Mouse (Mus musculus) kidney, embryonic 14.5 days (tissue): ENCODE data around the gene Marveld1. TPM values are rescaled to one million over a fixed set of nuclear protein-coding genes. Genes with fewer than 3 reads are reported as not detected.
A peak's percentile ranks its signal among the peaks of the same experiment; 100 is the strongest.

Experiments used
- ATAC-seq: fragments of 200-750 bp; cut with Nextera tagmentation; 2 replicates; pipeline ENCODE4 v1.8.0; 2017; ENCODE audit warnings: moderate number of reproducible peaks, mild to moderate bottlenecking, moderate TSS enrichment, moderate library complexity; ENCODE audit not compliant: low FRiP score, low TSS enrichment
- H3K27ac ChIP-seq: fragments of 300-500 bp; sonication (generic); 2 replicates; pipeline ENCODE4 v1.5.1; 2014; ENCODE audit warnings: low read depth, mild to moderate bottlenecking, low read length, moderate library complexity, mixed read lengths
- H3K27me3 ChIP-seq: fragments of 300-500 bp; sonication (generic); 2 replicates; pipeline ENCODE4 v1.6.1; 2014; ENCODE audit warnings: mild to moderate bottlenecking, low read length; ENCODE audit not compliant: control insufficient read depth, insufficient read depth
- H3K36me3 ChIP-seq: fragments of 300-500 bp; sonication (generic); 2 replicates; pipeline ENCODE4 v1.6.1; 2014; ENCODE audit warnings: low read length, mixed read lengths; ENCODE audit not compliant: control insufficient read depth, insufficient read depth
- H3K4me1 ChIP-seq: fragments of 300-500 bp; sonication (generic); 2 replicates; pipeline ENCODE4 v1.6.1; 2014; ENCODE audit warnings: low read length, mixed read lengths; ENCODE audit not compliant: control insufficient read depth, insufficient read depth
- H3K4me2 ChIP-seq: fragments of 300-500 bp; sonication (generic); replicated peaks from 2 replicates; pipeline ENCODE4 v1.6.1; 2014; ENCODE audit warnings: low read depth, mild to moderate bottlenecking, low read length
- H3K4me3 ChIP-seq: fragments of 300-500 bp; sonication (generic); 2 replicates; pipeline ENCODE4 v1.5.1; 2014; ENCODE audit warnings: mild to moderate bottlenecking, low read length
- H3K9ac ChIP-seq: fragments of 300-500 bp; sonication (generic); 2 replicates; pipeline ENCODE4 v1.6.1; 2014; ENCODE audit warnings: low read depth, mild to moderate bottlenecking, low read length, moderate library complexity
- H3K9me3 ChIP-seq: fragments of 300-500 bp; sonication (generic); 2 replicates; pipeline ENCODE4 v1.6.1; 2016; ENCODE audit warnings: low read length; ENCODE audit not compliant: control insufficient read depth
- WGBS: fragments of 180-500 bp; shearing (Covaris S2); extraction: QIAGEN DNeasy Blood & Tissue Kit; methylation state at CpG from one replicate; pipeline ENCODE4 v1.1.7; 2014; 5-methylcytosine and 5-hydroxymethylcytosine counted together
- polyA plus RNA-seq: library from polyadenylated mRNA; unstranded; fragments of >200 nt; fragmentation: Nextera tagmentation; extraction: Ambion mirVana; gene quantifications from 2 replicates; pipeline ENCODE4 v1.2.1, GENCODE M21; 2014

Gene Marveld1
- polyA plus RNA-seq, 1 experiment from 2014 or later, result 9.6 TPM

DNA sequence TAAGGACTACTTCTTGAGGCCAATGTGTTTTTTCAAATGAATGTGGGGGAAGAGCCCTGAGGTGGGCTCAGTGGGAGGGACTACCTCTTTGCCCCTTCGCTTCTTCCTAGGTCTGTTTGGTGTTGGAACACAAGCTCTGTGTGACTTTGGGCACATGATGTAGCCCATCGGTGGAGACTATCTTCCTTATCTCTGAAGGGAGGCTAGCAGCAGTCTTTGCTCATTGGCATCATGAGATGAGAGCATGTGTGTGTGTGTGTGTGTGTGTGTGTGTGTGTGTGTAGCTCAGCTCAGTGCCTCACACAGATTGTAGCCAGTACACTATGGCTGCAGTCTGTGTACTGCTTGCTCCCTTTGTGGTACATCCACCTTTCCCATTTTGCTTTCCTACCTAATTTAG is 30.3 kb downstream of the Marveld1 start:
- no peaks in the 10 kb centered on the region for H3K9me3 ChIP-seq
- H3K27ac ChIP-seq, result no peak overlapping the region
- no peak overlapping the region for H3K4me2 ChIP-seq
- 89% methylated on average over 2 of the region's 2 CpGs for WGBS
- no peaks in the 10 kb centered on the region for H3K27me3 ChIP-seq
- H3K36me3 ChIP-seq, result peaks cover 24% of the 10 kb centered on the region
- no peaks in the 10 kb centered on the region for H3K4me1 ChIP-seq
- no peak overlapping the region for H3K4me3 ChIP-seq
- ATAC-seq, result no peak
- H3K9ac ChIP-seq, result no peak overlapping the region

DNA sequence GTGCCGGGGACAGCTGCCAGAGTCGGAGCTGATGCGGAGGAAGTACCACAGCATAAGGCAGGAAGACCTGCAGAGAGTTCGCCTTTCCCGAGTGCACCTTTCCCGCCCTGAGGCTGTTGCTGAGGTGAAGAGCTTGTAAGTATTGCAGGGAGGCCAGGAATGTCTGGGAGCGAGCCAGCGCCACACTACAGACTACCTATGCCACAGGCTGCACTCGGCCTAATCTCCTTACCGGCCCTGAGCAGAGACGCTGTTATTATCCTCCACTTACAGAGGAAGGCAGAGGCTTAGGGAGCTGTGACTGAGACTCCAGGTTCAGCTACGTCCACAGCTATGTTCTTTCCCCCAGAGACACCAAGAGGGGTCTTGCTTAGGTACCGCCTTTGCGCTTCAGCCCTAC is 32.2 kb downstream of the Marveld1 start:
- no peaks in the 10 kb centered on the region for H3K27me3 ChIP-seq
- 91% methylated on average over 14 of the region's 14 CpGs for WGBS
- no peak for ATAC-seq
- H3K4me1 ChIP-seq, result no peaks in the 10 kb centered on the region
- no peak overlapping the region for H3K4me3 ChIP-seq
- H3K27ac ChIP-seq, result no peak overlapping the region
- no peaks in the 10 kb centered on the region for H3K9me3 ChIP-seq
- no peak overlapping the region for H3K9ac ChIP-seq
- peaks cover 37% of the 10 kb centered on the region for H3K36me3 ChIP-seq
- H3K4me2 ChIP-seq, result no peak overlapping the region

DNA sequence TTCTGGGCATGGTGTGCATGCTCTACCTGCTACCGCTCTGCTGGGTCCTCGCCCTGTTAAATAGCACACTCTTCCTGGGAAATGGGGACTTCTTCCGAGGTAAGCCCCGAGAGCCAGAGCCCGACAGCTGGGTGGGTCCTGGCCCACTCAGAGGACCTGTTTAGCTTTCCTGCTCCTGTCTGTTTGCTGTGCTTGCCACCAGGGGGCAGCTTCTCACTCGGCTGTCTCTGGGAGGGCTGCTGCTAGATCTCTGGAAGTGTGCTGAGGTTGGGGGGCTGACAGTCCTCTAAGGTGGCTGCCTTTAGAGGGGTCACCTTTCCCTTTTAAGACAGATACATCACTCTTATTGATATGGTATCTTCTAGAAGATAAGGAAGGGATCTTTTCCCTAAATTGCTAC is 35.5 kb downstream of the Marveld1 start:
- Histone ChIP-seq H3K27ac (no peak overlapping the region), H3K36me3 (peaks cover 54% of the 10 kb centered on the region), H3K4me3 (no peak overlapping the region), H3K4me2 (no peak overlapping the region), H3K9ac (no peak overlapping the region), H3K27me3 (no peaks in the 10 kb centered on the region), H3K4me1 (no peaks in the 10 kb centered on the region), H3K9me3 (no peaks in the 10 kb centered on the region)
- 71% methylated on average over 6 of the region's 6 CpGs for WGBS
- no peak for ATAC-seq

DNA sequence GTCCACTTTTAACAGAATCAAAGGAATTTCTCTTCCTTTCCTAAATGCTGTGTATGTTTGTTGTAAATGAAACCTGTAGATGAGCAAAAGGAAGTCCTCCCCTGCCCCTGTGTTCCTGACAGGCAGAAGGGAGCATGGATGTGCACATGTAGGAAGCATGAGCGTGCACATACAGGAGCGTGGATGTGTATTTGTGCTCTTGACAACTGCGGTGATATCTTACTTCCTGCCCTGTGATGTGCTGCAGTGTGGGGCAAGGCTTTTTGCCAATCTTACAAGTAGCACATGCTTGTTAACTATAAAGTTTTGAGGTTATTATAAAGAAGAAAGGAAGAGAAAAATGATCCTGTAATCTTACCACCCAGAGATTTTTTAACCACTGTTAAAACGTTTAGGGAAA is 42.5 kb downstream of the Marveld1 start:
- Histone ChIP-seq H3K27ac (no peak overlapping the region), H3K9ac (no peak overlapping the region), H3K4me3 (no peak overlapping the region), H3K27me3 (no peaks in the 10 kb centered on the region), H3K4me2 (no peak overlapping the region), H3K36me3 (peaks cover 35% of the 10 kb centered on the region), H3K4me1 (no peaks in the 10 kb centered on the region), H3K9me3 (no peaks in the 10 kb centered on the region)
- 84% methylated on average over 4 of the region's 4 CpGs for WGBS
- ATAC-seq, result no peak

DNA sequence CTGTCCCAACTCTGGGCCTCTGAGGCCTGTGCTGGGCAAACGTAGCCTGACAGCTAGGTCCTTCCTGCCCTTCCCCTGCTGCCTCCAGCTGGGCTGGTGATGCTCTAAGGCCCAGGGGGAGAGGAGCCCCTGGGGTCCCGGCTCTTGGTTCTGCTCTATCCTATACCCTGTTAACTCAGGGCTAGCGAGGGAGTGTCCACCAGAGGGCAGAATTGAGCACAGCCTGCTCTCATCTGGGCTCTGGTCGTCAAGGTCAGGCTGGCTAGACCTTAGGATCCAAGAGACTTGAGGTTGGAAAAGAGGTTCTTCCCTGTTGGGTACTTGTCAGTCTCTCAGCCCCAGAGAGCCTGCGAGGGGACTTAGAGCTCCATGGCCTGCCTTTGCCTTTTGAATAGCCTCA is 43.3 kb downstream of the Marveld1 start:
- Histone ChIP-seq H3K27ac (no peak overlapping the region), H3K4me3 (no peak overlapping the region), H3K4me2 (no peak overlapping the region), H3K9me3 (no peaks in the 10 kb centered on the region), H3K36me3 (peaks cover 29% of the 10 kb centered on the region), H3K9ac (no peak overlapping the region), H3K4me1 (no peaks in the 10 kb centered on the region), H3K27me3 (no peaks in the 10 kb centered on the region)
- 25% methylated on average over 5 of the region's 5 CpGs for WGBS
- peak; percentile 50; the same call in 1 of the 2 replicates for ATAC-seq

DNA sequence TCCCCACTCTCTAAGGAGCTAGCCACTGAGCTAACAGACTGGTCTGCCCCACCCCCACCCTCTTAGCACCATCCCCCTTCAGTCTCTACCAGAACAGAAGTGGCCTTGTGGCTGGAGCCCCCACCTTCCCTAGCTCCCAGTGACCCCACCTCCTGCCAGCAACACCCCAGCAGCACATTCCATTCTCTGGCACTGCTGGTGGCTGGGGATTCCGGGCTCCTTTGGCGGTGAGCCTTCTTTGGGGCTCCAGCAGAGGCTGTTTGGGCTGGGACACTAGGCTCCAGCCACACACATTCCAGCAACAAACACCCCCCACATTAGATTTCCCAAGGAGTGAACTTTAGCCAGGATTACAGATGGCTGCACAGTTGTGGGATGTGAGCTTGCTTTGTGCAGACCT is 46.1 kb downstream of the Marveld1 start:
- Histone ChIP-seq H3K4me1 (no peaks in the 10 kb centered on the region), H3K36me3 (peaks cover 18% of the 10 kb centered on the region; the same call in 1 of the 2 replicates), H3K4me2 (no peak overlapping the region), H3K9me3 (no peaks in the 10 kb centered on the region), H3K9ac (0 out of 2 replicates have a peak overlapping the region, but pooled peaks have one; percentile 1), H3K4me3 (no peak overlapping the region), H3K27ac (no peak overlapping the region), H3K27me3 (peaks cover 4% of the 10 kb centered on the region; the same call in 1 of the 2 replicates)
- 83% methylated on average over 2 of the region's 2 CpGs for WGBS
- ATAC-seq, result no peak

DNA sequence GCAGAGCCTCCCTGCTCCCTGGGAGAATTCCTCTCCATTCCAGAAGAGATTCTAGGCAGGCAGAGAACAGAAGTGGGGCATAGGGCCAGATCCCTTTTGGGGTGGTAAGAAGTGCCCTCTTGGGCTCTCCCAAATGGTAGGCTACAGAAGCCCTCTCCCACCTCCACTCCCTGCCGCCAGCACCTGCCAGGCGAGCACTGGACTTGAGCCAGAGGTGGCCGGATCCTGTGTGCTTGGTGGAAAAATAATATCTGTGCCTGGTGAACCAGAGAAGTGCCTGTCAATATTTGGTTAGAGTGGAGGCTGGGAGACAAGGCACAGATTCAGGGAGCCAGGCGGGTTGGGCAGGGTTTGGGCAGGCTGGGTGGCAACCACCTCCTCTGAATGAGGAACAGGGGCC is 49.2 kb downstream of the Marveld1 start:
- H3K36me3 ChIP-seq, result peaks cover 3% of the 10 kb centered on the region; the same call in 1 of the 2 replicates
- no peak overlapping the region for H3K4me3 ChIP-seq
- H3K9ac ChIP-seq, result no peak overlapping the region
- H3K9me3 ChIP-seq, result no peaks in the 10 kb centered on the region
- H3K4me1 ChIP-seq, result no peaks in the 10 kb centered on the region
- 61% methylated on average over 4 of the region's 4 CpGs for WGBS
- ATAC-seq, result no peak
- peak overlapping the region; percentile 24; the same call in 1 of the 2 replicates for H3K27ac ChIP-seq
- peaks cover 34% of the 10 kb centered on the region for H3K27me3 ChIP-seq
- H3K4me2 ChIP-seq, result no peak overlapping the region

DNA sequence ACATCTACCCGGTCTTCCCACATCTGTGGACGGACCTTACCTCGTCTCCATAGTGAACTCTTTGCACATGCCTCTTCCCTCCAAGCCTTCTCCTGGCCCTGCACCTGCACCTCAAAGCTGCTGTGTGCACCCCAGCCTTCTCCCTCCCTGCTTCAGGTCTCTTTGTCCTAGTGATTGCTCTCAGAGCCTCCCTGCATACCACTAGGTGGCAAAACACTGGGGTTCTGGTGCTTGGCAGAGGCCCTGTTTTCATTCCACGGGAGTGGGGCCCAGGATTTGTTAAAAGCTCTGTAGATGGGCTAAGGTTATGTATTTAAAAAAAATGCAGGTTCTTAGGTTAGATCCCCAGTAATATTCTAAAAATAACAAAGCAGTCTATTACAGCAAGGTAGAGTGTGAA is 49.9 kb downstream of the Marveld1 start:
- ATAC-seq, result no peak
- no peak overlapping the region for H3K4me2 ChIP-seq
- H3K36me3 ChIP-seq, result no peaks in the 10 kb centered on the region; the same call in 1 of the 2 replicates
- no peaks in the 10 kb centered on the region for H3K9me3 ChIP-seq
- H3K27ac ChIP-seq, result no peak overlapping the region
- no peak overlapping the region for H3K4me3 ChIP-seq
- WGBS, result 66% methylated on average over 4 of the region's 4 CpGs
- H3K9ac ChIP-seq, result no peak overlapping the region
- H3K4me1 ChIP-seq, result no peaks in the 10 kb centered on the region
- peaks cover 41% of the 10 kb centered on the region for H3K27me3 ChIP-seq

DNA sequence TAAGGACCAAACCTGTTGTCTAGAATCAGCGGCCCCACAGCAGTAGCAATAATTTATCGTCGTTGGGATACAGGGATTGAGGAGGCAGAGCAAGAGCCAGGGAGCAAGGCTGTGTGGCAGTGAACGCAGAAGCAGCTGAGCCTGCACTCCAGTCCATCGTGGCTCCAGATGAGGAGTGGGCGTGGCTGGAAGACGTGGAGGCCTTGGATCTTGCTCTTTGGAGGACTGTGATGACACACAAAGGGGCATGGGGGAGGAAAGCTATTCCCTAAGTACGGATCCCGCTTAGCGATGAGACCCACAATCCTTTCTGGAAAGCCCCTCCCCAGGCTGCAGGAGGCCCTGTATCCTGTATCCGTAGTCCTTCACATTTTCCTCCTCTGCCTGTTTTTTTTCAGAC is 50.8 kb downstream of the Marveld1 start:
- H3K4me2 ChIP-seq, result no peak overlapping the region
- no peak overlapping the region for H3K27ac ChIP-seq
- H3K27me3 ChIP-seq, result peaks cover 51% of the 10 kb centered on the region
- ATAC-seq, result no peak
- H3K36me3 ChIP-seq, result no peaks in the 10 kb centered on the region
- no peak overlapping the region for H3K9ac ChIP-seq
- no peaks in the 10 kb centered on the region for H3K9me3 ChIP-seq
- 38% methylated on average over 11 of the region's 11 CpGs for WGBS
- no peak overlapping the region for H3K4me3 ChIP-seq
- no peaks in the 10 kb centered on the region for H3K4me1 ChIP-seq
